Mouse (Mus musculus) bone marrow, adult 2 months (tissue): ENCODE results near the gene Slc6a5. TPM values are rescaled to one million over a fixed set of nuclear protein-coding genes. Genes with fewer than 3 reads are reported as not detected.

Experiments used
- H3K27ac ChIP-seq: fragments of 200-500 bp; 2 replicates; pipeline ENCODE4 v1.5.1; 2012; ENCODE audit warnings: low read depth, mild to moderate bottlenecking, control low read depth, inconsistent platforms, low read length; ENCODE audit not compliant: control insufficient read depth, poor library complexity, insufficient read depth
- H3K4me1 ChIP-seq: fragments of 200-500 bp; 2 replicates; pipeline ENCODE4 v1.6.1; 2011; ENCODE audit warnings: low read length; ENCODE audit not compliant: control insufficient read depth, insufficient read depth
- H3K4me3 ChIP-seq: fragments of 200-500 bp; replicated peaks from 2 replicates; pipeline ENCODE3; 2011; ENCODE audit warnings: mild to moderate bottlenecking, low read depth, low read length, control low read depth; ENCODE audit not compliant: control insufficient read depth
- CTCF ChIP-seq: fragments of 200-500 bp; IDR thresholded peaks from 2 replicates; pipeline ENCODE4 v1.5.1; 2011; ENCODE audit warnings: low read length, control low read depth; ENCODE audit not compliant: control insufficient read depth, insufficient read depth
- POLR2A ChIP-seq: fragments of 200-500 bp; IDR thresholded peaks from 2 replicates; pipeline ENCODE4 v1.6.1; 2011; ENCODE audit warnings: low read depth, mild to moderate bottlenecking, control low read depth, low read length, borderline replicate concordance; ENCODE audit not compliant: control insufficient read depth
- WGBS: fragments of 180-500 bp; shearing (Covaris S2); methylation state at CpG from one replicate; pipeline ENCODE4 v1.1.7; 2018; 5-methylcytosine and 5-hydroxymethylcytosine counted together
- polyA plus RNA-seq: library from polyadenylated mRNA; stranded (reverse); fragments of >200 nt; gene quantifications from 2 replicates; pipeline ENCODE4 v1.2.4, GENCODE M21; 2011; ENCODE audit warnings: low replicate concordance; ENCODE audit not compliant: missing spikeins, insufficient read depth, insufficient read length

The Slc6a5 gene
- polyA plus RNA-seq, 1 experiment, result not detected

- H3K27ac ChIP-seq, result no peak overlapping the region
- no peaks in the 10 kb centered on the region for H3K4me1 ChIP-seq
- TF ChIP-seq POLR2A (no peak), CTCF (no peak)
- WGBS, result 60% methylated on average over 5 of the region's 5 CpGs
- H3K4me3 ChIP-seq, result no peak overlapping the region
Measured at GRCm38 (mm10) chr7:49942490-49942889, 32.5 kb downstream of the Slc6a5 start.

- no peak overlapping the region for H3K27ac ChIP-seq
- TF ChIP-seq CTCF (no peak), POLR2A (no peak)
- no peaks in the 10 kb centered on the region for H3K4me1 ChIP-seq
- H3K4me3 ChIP-seq, result no peak overlapping the region
- WGBS, result 82% methylated on average over 9 of the region's 9 CpGs
Measured at GRCm38 (mm10) chr7:49946691-49947090, 36.7 kb downstream of the Slc6a5 start.

GRCm38 (mm10) chr7:49953546-49954181 is 43.7 kb downstream of the Slc6a5 start:
- H3K4me1 ChIP-seq, result no peaks in the 10 kb centered on the region
- H3K4me3 ChIP-seq, result no peak overlapping the region
- H3K27ac ChIP-seq, result no peak overlapping the region
- TF ChIP-seq POLR2A (no peak), CTCF (no peak)
- 56% methylated on average over 4 of the region's 4 CpGs for WGBS

GRCm38 (mm10) chr7:49954834-49955233 is 44.9 kb downstream of the Slc6a5 start:
- WGBS, result 74% methylated on average over 7 of the region's 7 CpGs
- Histone ChIP-seq H3K4me1 (no peaks in the 10 kb centered on the region), H3K27ac (no peak overlapping the region), H3K4me3 (no peak overlapping the region)
- TF ChIP-seq CTCF (no peak), POLR2A (no peak)

- H3K4me3 ChIP-seq, result no peak overlapping the region
- H3K4me1 ChIP-seq, result no peaks in the 10 kb centered on the region
- TF ChIP-seq CTCF, result no peak
- TF ChIP-seq POLR2A, result no peak
- 70% methylated on average over 3 of the region's 3 CpGs for WGBS
- H3K27ac ChIP-seq, result no peak overlapping the region
Measured at GRCm38 (mm10) chr7:49957142-49957541, 47.2 kb downstream of the Slc6a5 start.

- no peaks in the 10 kb centered on the region for H3K4me1 ChIP-seq
- WGBS, result 90% methylated on average over 2 of the region's 2 CpGs
- no peak overlapping the region for H3K27ac ChIP-seq
- TF ChIP-seq POLR2A (no peak), CTCF (no peak)
- H3K4me3 ChIP-seq, result no peak overlapping the region
Measured at GRCm38 (mm10) chr7:49963764-49964163, 53.8 kb downstream of the Slc6a5 start.

- WGBS, result 46% methylated on average over 4 of the region's 4 CpGs
- TF ChIP-seq POLR2A (no peak), CTCF (no peak)
- no peak overlapping the region; the same call in 1 of the 2 replicates for H3K27ac ChIP-seq
- H3K4me3 ChIP-seq, result no peak overlapping the region
- H3K4me1 ChIP-seq, result no peaks in the 10 kb centered on the region
Measured at GRCm38 (mm10) chr7:49969516-49969915, 59.6 kb downstream of the Slc6a5 start.

- H3K4me1 ChIP-seq, result no peaks in the 10 kb centered on the region
- 2% methylated on average over 51 of the region's 52 CpGs for WGBS
- H3K4me3 ChIP-seq, result no peak within 1 kb of the TSS
- no peak for TF ChIP-seq POLR2A
- no peak within 1 kb of the TSS for H3K27ac ChIP-seq
Measured at GRCm38 (mm10) chr7:49974841-49975440, 65.0 kb downstream of the Slc6a5 start, which contains the start of gene Nell1. Gene Nell1 (plus strand): TSS chr7:49974864.

- H3K27ac ChIP-seq, result no peak overlapping the region
- H3K4me1 ChIP-seq, result no peaks in the 10 kb centered on the region
- TF ChIP-seq POLR2A, result no peak
- TF ChIP-seq CTCF, result no peak
- no peak overlapping the region for H3K4me3 ChIP-seq
- 5% methylated on average over 40 of the region's 40 CpGs for WGBS
Measured at GRCm38 (mm10) chr7:49975441-49976121, 65.6 kb downstream of the Slc6a5 start.
